Mouse (Mus musculus) small intestine, adult 2 months (tissue): ENCODE data around the gene Uchl4. TPM values are rescaled to one million over a fixed set of nuclear protein-coding genes. Genes with fewer than 3 reads are reported as not detected.
A peak's percentile ranks its signal among the peaks of the same experiment; 100 is the strongest.

ENCODE experiments used
- H3K27ac ChIP-seq: fragments of 200-500 bp; 2 replicates; pipeline ENCODE4 v1.5.1; 2012; ENCODE audit warnings: low read depth, low read length, control low read depth, inconsistent platforms; ENCODE audit not compliant: insufficient read depth
- H3K27me3 ChIP-seq: fragments of 200-500 bp; 2 replicates; pipeline ENCODE4 v1.6.1; 2012; ENCODE audit warnings: mild to moderate bottlenecking, moderate library complexity, low read length, inconsistent platforms; ENCODE audit not compliant: control insufficient read depth, insufficient read depth
- H3K36me3 ChIP-seq: fragments of 200-500 bp; 2 replicates; pipeline ENCODE4 v1.6.1; 2012; ENCODE audit warnings: mild to moderate bottlenecking, low read length, control low read depth, inconsistent platforms; ENCODE audit not compliant: control insufficient read depth, insufficient read depth
- H3K4me1 ChIP-seq: fragments of 200-500 bp; 2 replicates; pipeline ENCODE4 v1.6.1; 2012; ENCODE audit warnings: low read length, inconsistent platforms, mixed read lengths; ENCODE audit not compliant: control insufficient read depth, insufficient read depth, insufficient read length
- H3K4me3 ChIP-seq: fragments of 200-500 bp; 2 replicates; pipeline ENCODE4 v1.5.1; 2012; ENCODE audit warnings: low read depth, mild to moderate bottlenecking, control low read depth, inconsistent platforms, low read length, moderate library complexity
- CTCF ChIP-seq: fragments of 200-500 bp; IDR thresholded peaks from 2 replicates; pipeline ENCODE4 v1.5.1; 2012; ENCODE audit warnings: low read depth, mild to moderate bottlenecking, control low read depth, inconsistent platforms, low read length, moderate library complexity, mixed read lengths; ENCODE audit not compliant: insufficient replicate concordance, insufficient read length; ENCODE audit errors: extremely low read depth
- POLR2A ChIP-seq: fragments of 200-500 bp; IDR thresholded peaks from 2 replicates; pipeline ENCODE4 v1.6.1; 2012; ENCODE audit warnings: low read depth, mild to moderate bottlenecking, control low read depth, inconsistent platforms, low read length, moderate library complexity
- WGBS: fragments of 180-500 bp; shearing (Covaris S2); methylation state at CpG from one replicate; pipeline ENCODE4 v1.1.7; 2018; 5-methylcytosine and 5-hydroxymethylcytosine counted together
- polyA plus RNA-seq: library from polyadenylated mRNA; depleted of rRNA; stranded (reverse); fragments of >200 nt; gene quantifications from 2 replicates; pipeline ENCODE4 v1.2.3, GENCODE M21; 2012

The Uchl4 gene
- polyA plus RNA-seq, 1 experiment, result not detected

- no peak overlapping the region for H3K4me3 ChIP-seq
- 0 out of 2 replicates have a peak overlapping the region, but pooled peaks have one; percentile 12 for H3K27ac ChIP-seq
- 84% methylated on average over 3 of the region's 3 CpGs for WGBS
- peaks cover 4% of the 10 kb centered on the region; the same call in 1 of the 2 replicates for H3K4me1 ChIP-seq
- TF ChIP-seq POLR2A, result no peak
- no peak for TF ChIP-seq CTCF
- H3K27me3 ChIP-seq, result no peaks in the 10 kb centered on the region
- peaks cover 5% of the 10 kb centered on the region; the same call in 1 of the 2 replicates for H3K36me3 ChIP-seq
Measured at GRCm38 (mm10) chr9:64231674-64232073, 3.3 kb upstream of the Uchl4 start.

- TF ChIP-seq CTCF, result no peak
- no peak for TF ChIP-seq POLR2A
- WGBS, result 68% methylated on average over 9 of the region's 9 CpGs
- no peaks in the 10 kb centered on the region for H3K27me3 ChIP-seq
- peaks cover 5% of the 10 kb centered on the region; the same call in 1 of the 2 replicates for H3K36me3 ChIP-seq
- no peaks in the 10 kb centered on the region; the same call in 1 of the 2 replicates for H3K4me1 ChIP-seq
- H3K4me3 ChIP-seq, result no peak overlapping the region
- no peak overlapping the region for H3K27ac ChIP-seq
Measured at GRCm38 (mm10) chr9:64232257-64232957, 2.6 kb upstream of the Uchl4 start.

GRCm38 (mm10) chr9:64233656-64234055 lies 1.3 kb upstream of the Uchl4 start:
- H3K27ac ChIP-seq, result no peak overlapping the region
- WGBS, result 72% methylated on average over 5 of the region's 5 CpGs

GRCm38 (mm10) chr9:64236056-64236455 lies 1.1 kb downstream of the Uchl4 start:
- H3K27me3 ChIP-seq, result no peaks in the 10 kb centered on the region
- TF ChIP-seq CTCF, result no peak
- no peak for TF ChIP-seq POLR2A
- H3K27ac ChIP-seq, result no peak overlapping the region
- H3K4me3 ChIP-seq, result no peak overlapping the region
- 97% methylated on average over 7 of the region's 7 CpGs for WGBS
- H3K36me3 ChIP-seq, result peaks cover 7% of the 10 kb centered on the region; the same call in 1 of the 2 replicates
- peaks cover 2% of the 10 kb centered on the region; the same call in 1 of the 2 replicates for H3K4me1 ChIP-seq

More at GRCm38 (mm10) chr9:64233656-64234055, 1.3 kb upstream of the Uchl4 start:
- Histone ChIP-seq H3K4me3 (no peak overlapping the region), H3K27me3 (no peaks in the 10 kb centered on the region), H3K4me1 (no peaks in the 10 kb centered on the region), H3K36me3 (peaks cover 4% of the 10 kb centered on the region; the same call in 1 of the 2 replicates)
- TF ChIP-seq POLR2A (no peak), CTCF (no peak)

GRCm38 (mm10) chr9:64240116-64240515 lies 5.1 kb downstream of the Uchl4 start:
- TF ChIP-seq CTCF, result no peak
- WGBS, result 44% methylated on average over 2 of the region's 2 CpGs

GRCm38 (mm10) chr9:64240681-64241080 lies 5.7 kb downstream of the Uchl4 start:
- H3K4me3 ChIP-seq, result no peak overlapping the region
- 82% methylated on average over 8 of the region's 8 CpGs for WGBS
- H3K4me1 ChIP-seq, result peaks cover 6% of the 10 kb centered on the region; the same call in 1 of the 2 replicates
- H3K27ac ChIP-seq, result no peak overlapping the region
- H3K27me3 ChIP-seq, result no peaks in the 10 kb centered on the region
- TF ChIP-seq CTCF (no peak), POLR2A (no peak)
- peaks cover 10% of the 10 kb centered on the region; the same call in 1 of the 2 replicates for H3K36me3 ChIP-seq

More at GRCm38 (mm10) chr9:64240116-64240515, 5.1 kb downstream of the Uchl4 start:
- peaks cover 9% of the 10 kb centered on the region; the same call in 1 of the 2 replicates for H3K36me3 ChIP-seq
- peaks cover 6% of the 10 kb centered on the region; the same call in 1 of the 2 replicates for H3K4me1 ChIP-seq
- no peaks in the 10 kb centered on the region for H3K27me3 ChIP-seq
- H3K27ac ChIP-seq, result no peak overlapping the region
- H3K4me3 ChIP-seq, result no peak overlapping the region

- peaks cover 6% of the 10 kb centered on the region; the same call in 1 of the 2 replicates for H3K4me1 ChIP-seq
- peaks cover 12% of the 10 kb centered on the region; the same call in 1 of the 2 replicates for H3K36me3 ChIP-seq
- no peak for TF ChIP-seq CTCF
- H3K27me3 ChIP-seq, result no peaks in the 10 kb centered on the region
- no peak overlapping the region for H3K4me3 ChIP-seq
- WGBS, result 48% methylated on average over 6 of the region's 6 CpGs
- H3K27ac ChIP-seq, result peak overlapping the region; percentile 18; the same call in 1 of the 2 replicates
Measured at GRCm38 (mm10) chr9:64242381-64242831, 7.4 kb downstream of the Uchl4 start.
